Mouse (Mus musculus) ovary, postnatal 14 days (tissue): ENCODE results near the gene Pdcd4.
"Not testable (repeated sequence)": the region's sequence is repeated elsewhere in the genome, so short reads cannot be mapped to it uniquely, and the experiment has no call there.

ENCODE experiments used
- DNase-seq: peaks from one replicate; pipeline ENCODE4 v3.0.0; 2022; ENCODE audit warnings: low spot score

Gene Pdcd4

GRCm38 (mm10) chr19:53945171-53946042 is 53.4 kb downstream of the Pdcd4 start:
- peak; percentile 31 for DNase-seq

GRCm38 (mm10) chr19:53957513-53957912 is 65.5 kb downstream of the Pdcd4 start:
- no peak for DNase-seq

GRCm38 (mm10) chr19:53962511-53962910 is 70.5 kb downstream of the Pdcd4 start:
- no peak for DNase-seq

- DNase-seq, result not testable (repeated sequence)
Observed at GRCm38 (mm10) chr19:53964347-53964746, 72.3 kb downstream of the Pdcd4 start.

- no peak for DNase-seq
Observed at GRCm38 (mm10) chr19:53964910-53965633, 73.0 kb downstream of the Pdcd4 start.

GRCm38 (mm10) chr19:53969226-53969625 is 77.2 kb downstream of the Pdcd4 start:
- no peak for DNase-seq

GRCm38 (mm10) chr19:53971938-53972337 is 79.9 kb downstream of the Pdcd4 start:
- DNase-seq, result no peak

- no peak for DNase-seq
Observed at GRCm38 (mm10) chr19:53973656-53974055, 81.6 kb downstream of the Pdcd4 start.
